Mouse (Mus musculus): Measurements from ENCODE around the gene Ptprk.

The Ptprk gene

DNA sequence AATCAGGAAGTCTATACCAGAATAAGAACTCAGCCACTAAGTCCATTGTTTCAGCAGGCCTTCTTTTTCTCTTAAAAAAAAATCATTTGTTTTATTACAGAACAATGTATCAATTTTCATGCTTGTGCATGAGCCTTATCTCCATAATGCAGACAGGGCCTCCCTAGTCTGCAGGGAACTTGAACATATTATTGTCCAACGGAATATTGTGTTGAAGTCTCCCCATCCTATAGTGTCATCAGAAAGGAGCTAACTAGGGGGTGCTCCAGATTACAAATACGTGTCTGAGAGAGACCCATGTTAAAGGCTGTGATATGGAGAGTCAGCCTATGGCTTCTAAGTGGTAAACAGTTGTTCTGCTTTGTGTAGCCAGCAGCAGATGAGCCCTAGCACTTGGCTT lies 543.4 kb downstream of the Ptprk start:
- no peak for DNase-seq (ENCODE audit: inconsistent age in 2 of 2, low spot score in 1 of 2)

DNA sequence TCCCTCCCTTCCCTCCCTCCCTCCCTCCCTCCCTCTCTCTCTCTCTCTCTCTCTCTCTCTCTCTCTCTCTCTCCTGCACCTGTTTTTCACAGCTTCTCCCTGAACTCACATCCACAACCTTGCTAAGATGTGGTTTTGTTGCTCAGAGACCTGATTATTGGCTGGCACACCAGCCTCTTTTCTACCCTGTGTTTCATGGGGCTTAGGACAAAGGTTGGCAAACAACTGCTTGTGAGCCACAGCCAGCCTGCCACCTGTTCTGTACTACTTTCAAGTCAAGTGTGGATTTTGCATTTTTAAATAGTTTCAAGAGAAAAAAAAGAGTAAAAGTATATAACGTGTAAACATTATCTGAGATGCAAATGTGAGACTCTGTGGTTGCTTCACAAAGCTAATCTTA lies 544.8 kb downstream of the Ptprk start:
- DNase-seq (ENCODE audit: inconsistent age in 2 of 2, low spot score in 1 of 2), result no peak

GRCm38 (mm10) chr10:28636096-28636495 lies 561.5 kb downstream of the Ptprk start:
- no peak for DNase-seq (ENCODE audit: inconsistent age in 2 of 2, low spot score in 1 of 2)

GRCm38 (mm10) chr10:28641887-28642286 lies 567.3 kb downstream of the Ptprk start:
- no peak for DNase-seq (ENCODE audit: inconsistent age in 2 of 2, low spot score in 1 of 2)
